Mouse (Mus musculus) midbrain, embryonic 15.5 days (tissue): Measurements from ENCODE around the gene Prelp. TPM values are rescaled to one million over a fixed set of nuclear protein-coding genes. Genes with fewer than 3 reads are reported as not detected.
A peak's percentile ranks its signal among the peaks of the same experiment; 100 is the strongest.

Source experiments
- ATAC-seq: fragments of 200-750 bp; cut with Nextera tagmentation; replicated peaks from 2 replicates; pipeline ENCODE4 v1.8.0; 2017; ENCODE audit warnings: moderate TSS enrichment
- H3K27ac ChIP-seq: fragments of 300-500 bp; sonication (generic); 2 replicates; pipeline ENCODE4 v1.5.1; 2015; ENCODE audit warnings: mild to moderate bottlenecking, inconsistent platforms
- H3K27me3 ChIP-seq: fragments of 300-500 bp; sonication (generic); replicated peaks from 2 replicates; pipeline ENCODE4 v1.6.1; 2015; ENCODE audit warnings: inconsistent platforms
- H3K36me3 ChIP-seq: fragments of 300-500 bp; sonication (generic); replicated peaks from 2 replicates; pipeline ENCODE4 v1.6.1; 2015; ENCODE audit warnings: inconsistent platforms
- H3K4me1 ChIP-seq: fragments of 300-500 bp; sonication (generic); 2 replicates; pipeline ENCODE4 v1.6.1; 2015; ENCODE audit warnings: inconsistent platforms
- H3K4me2 ChIP-seq: fragments of 300-500 bp; sonication (generic); 2 replicates; pipeline ENCODE4 v1.6.1; 2015; ENCODE audit warnings: inconsistent platforms, mild to moderate bottlenecking, moderate library complexity
- H3K4me3 ChIP-seq: fragments of 300-500 bp; sonication (generic); 2 replicates; pipeline ENCODE4 v1.5.1; 2015; ENCODE audit warnings: mild to moderate bottlenecking, inconsistent platforms
- H3K9ac ChIP-seq: fragments of 300-500 bp; sonication (generic); 2 replicates; pipeline ENCODE4 v1.6.1; 2015; ENCODE audit warnings: mild to moderate bottlenecking, inconsistent platforms
- H3K9me3 ChIP-seq: fragments of 300-500 bp; sonication (generic); 2 replicates; pipeline ENCODE4 v1.6.1; 2016; ENCODE audit warnings: inconsistent platforms
- WGBS: fragments of 180-500 bp; shearing (Covaris S2); methylation state at CpG from one replicate; pipeline ENCODE4 v1.1.7; 2015; ENCODE audit warnings: mixed read lengths; 5-methylcytosine and 5-hydroxymethylcytosine counted together
- polyA plus RNA-seq: library from polyadenylated mRNA; unstranded; fragments of >200 nt; fragmentation: Nextera tagmentation; extraction: Ambion mirVana; gene quantifications from 2 replicates; pipeline ENCODE4 v1.2.1, GENCODE M21; 2015

Prelp gene
- polyA plus RNA-seq, 1 experiment from 2014 or later = 8.4 TPM

DNA sequence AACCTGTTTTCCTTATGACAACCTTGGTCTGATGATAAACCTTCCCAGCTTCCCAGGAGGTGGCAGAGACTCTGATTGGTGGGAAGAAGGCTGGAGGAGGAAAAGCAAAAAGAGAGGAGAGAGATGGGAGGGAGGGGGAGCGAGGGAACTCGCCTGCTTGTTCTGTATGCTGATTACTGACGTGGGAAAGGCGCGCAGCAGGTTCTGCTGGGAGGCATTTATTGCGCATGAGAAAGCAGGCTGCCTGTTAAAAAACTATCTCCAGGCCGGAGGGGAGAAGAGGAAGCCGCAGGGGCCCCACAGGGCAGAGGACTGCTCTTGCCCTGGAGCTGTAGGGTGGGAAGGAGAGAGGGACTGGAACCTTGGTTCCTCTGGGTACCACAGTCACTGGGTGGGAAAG is 34.2 kb downstream of the Prelp start:
- Histone ChIP-seq H3K27me3 (no peaks in the 10 kb centered on the region), H3K4me2 (peak overlapping the region; percentile 41), H3K9me3 (no peaks in the 10 kb centered on the region), H3K9ac (no peak overlapping the region), H3K4me1 (peaks cover 43% of the 10 kb centered on the region), H3K36me3 (no peaks in the 10 kb centered on the region), H3K27ac (peak overlapping the region; percentile 66), H3K4me3 (0 out of 2 replicates have a peak overlapping the region, but pooled peaks have one; percentile 8)
- ATAC-seq = peak; percentile 61
- WGBS = 4% methylated on average over 8 of the region's 8 CpGs

DNA sequence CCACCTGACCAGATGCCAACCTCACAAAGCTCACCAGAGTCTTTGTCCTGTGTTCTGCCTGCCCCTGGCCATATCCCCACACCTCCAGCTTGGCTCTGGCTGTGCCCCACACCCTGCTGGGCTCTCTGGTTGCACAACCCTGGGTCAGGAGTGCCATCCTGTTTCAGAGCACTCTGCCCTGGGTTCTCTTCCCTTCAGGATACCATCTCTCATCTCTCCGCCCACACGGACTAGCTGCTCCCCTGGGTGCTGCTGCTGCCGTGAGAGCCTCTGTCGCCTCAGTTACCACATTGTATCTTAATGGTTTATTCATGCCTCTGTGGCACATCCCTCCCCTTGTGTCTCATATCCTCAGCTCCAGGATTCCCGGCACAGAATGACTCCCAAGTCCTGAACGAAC is 34.8 kb downstream of the Prelp start:
- ATAC-seq = peak; percentile 21; the same call in 1 of the 2 replicates

DNA sequence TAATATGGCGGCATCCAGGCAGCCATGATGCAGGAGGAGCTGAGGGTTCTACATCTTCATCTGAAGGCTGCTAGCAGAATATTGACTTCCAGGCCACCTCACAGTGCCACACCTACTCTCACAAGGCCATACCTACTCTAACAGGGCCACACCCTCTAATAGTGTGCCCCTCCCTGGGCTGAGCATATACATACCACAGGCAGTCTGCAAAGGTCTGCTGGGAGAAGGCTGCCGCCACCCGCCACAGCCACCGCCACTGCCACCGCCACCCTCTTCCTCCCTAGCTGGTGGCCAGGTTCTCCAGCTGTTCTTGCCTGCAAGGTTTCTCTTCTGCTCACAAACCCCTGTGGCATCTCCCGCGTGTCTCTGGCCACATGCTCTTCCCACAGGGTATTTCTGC is 35.4 kb downstream of the Prelp start:
- peaks cover 40% of the 10 kb centered on the region for H3K4me1 ChIP-seq
- H3K27me3 ChIP-seq = no peaks in the 10 kb centered on the region
- no peak overlapping the region for H3K9ac ChIP-seq
- no peaks in the 10 kb centered on the region for H3K9me3 ChIP-seq
- no peak overlapping the region for H3K4me3 ChIP-seq
- H3K36me3 ChIP-seq = no peaks in the 10 kb centered on the region
- no peak for ATAC-seq
- H3K4me2 ChIP-seq = no peak overlapping the region
- WGBS = 94% methylated on average over 7 of the region's 7 CpGs
- no peak overlapping the region for H3K27ac ChIP-seq

More for the DNA sequence above, 34.8 kb downstream of the Prelp start:
- Histone ChIP-seq H3K36me3 (no peaks in the 10 kb centered on the region), H3K27me3 (no peaks in the 10 kb centered on the region), H3K9me3 (no peaks in the 10 kb centered on the region), H3K4me2 (peak overlapping the region; percentile 41), H3K9ac (no peak overlapping the region), H3K4me3 (0 out of 2 replicates have a peak overlapping the region, but pooled peaks have one; percentile 8), H3K4me1 (peaks cover 44% of the 10 kb centered on the region), H3K27ac (peak overlapping the region; percentile 66)
- 10% methylated on average over 6 of the region's 6 CpGs for WGBS

DNA sequence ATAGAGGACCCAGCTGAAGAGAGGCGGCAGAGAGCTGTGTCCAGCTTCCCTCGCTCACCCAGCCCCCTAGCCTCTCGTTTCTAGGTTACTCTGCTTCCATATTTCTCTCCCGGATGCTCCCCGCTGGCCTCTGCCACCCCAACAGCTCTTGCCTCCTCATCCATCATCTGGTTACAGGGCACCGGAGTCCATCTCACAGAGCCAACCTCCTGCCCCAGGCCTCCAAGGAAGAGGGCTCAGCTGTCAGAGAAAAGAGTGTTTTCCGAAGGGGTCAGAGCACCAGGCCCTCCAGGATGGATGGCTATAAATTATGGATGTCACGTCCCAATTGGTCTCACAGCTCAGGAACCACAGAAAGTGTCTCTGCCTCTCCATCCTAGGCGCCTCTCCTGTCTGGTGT is 36.5 kb downstream of the Prelp start:
- Histone ChIP-seq H3K4me1 (peaks cover 31% of the 10 kb centered on the region), H3K27me3 (no peaks in the 10 kb centered on the region), H3K9ac (no peak overlapping the region), H3K36me3 (no peaks in the 10 kb centered on the region), H3K9me3 (no peaks in the 10 kb centered on the region), H3K4me3 (no peak overlapping the region), H3K27ac (no peak overlapping the region), H3K4me2 (no peak overlapping the region)
- no peak for ATAC-seq
- 71% methylated on average over 9 of the region's 9 CpGs for WGBS

DNA sequence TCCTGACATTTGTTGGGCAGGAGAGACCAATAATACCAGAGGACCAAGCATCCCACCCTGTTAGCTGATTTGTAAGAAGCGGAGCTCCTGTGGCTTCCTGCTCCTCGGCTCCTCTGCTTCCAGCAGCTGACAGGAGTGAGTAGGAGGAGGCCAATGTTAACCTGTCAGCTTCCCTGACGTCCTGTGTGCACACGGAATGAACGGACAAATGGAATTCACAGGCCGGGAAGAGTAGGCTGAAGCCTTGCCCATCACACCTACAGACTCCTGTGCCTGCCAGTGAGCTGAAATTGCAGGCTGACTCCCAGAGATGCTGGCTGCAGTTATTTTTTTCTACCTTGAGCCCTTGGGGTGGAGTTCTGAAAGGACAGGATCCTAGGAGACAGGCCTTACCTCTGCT is 37.1 kb downstream of the Prelp start:
- no peak for ATAC-seq
- Histone ChIP-seq H3K4me1 (peaks cover 26% of the 10 kb centered on the region), H3K36me3 (no peaks in the 10 kb centered on the region), H3K27me3 (no peaks in the 10 kb centered on the region), H3K4me2 (no peak overlapping the region), H3K27ac (no peak overlapping the region), H3K9me3 (no peaks in the 10 kb centered on the region), H3K4me3 (no peak overlapping the region), H3K9ac (no peak overlapping the region)
- 76% methylated on average over 6 of the region's 6 CpGs for WGBS

DNA sequence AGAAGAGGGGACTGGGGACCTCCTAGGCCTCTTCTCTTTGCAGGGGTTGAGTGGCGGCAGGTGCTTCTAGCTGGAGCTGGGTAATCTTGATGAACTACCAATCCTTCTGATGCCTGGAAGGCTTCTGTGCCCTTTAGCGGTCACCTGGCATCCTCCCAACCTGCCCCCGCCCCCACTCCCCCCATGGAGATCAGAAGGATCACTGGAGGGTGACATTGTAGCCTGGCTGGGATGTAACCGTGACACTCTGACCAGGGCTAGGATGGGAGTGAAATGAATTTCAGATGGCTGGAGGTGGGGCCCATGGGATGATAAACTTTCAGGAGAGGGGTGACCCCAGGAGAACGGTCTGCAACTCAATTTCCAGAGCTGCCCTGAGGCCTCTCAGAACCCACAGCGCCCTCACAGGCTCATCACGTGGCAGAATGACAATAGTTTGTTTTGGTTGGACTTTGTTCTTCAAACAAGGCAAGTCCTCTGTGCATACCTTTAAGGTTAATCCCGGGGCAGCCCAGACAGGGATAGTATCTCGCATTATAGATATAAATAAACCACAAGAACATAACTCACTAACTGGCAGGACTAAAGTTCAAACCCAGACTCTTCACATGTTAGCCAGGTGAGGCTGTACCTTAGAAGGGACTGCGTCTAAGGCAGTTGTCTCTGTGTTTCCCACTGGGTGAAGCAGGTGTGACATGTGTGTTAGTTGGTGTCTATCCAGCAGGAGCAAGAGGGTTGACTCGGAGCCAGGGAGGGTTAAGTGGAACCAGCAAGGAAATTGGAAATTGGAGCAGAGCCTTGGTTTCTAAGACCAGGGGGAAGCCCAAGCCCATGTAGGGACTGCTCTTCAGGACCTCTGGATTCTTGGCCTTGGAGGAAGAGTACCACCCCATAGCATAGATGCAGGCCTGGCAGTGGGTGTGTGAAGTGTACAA is 38.7 kb downstream of the Prelp start:
- Histone ChIP-seq H3K4me1 (peaks cover 21% of the 10 kb centered on the region), H3K9ac (no peak overlapping the region), H3K36me3 (no peaks in the 10 kb centered on the region), H3K27me3 (no peaks in the 10 kb centered on the region), H3K9me3 (no peaks in the 10 kb centered on the region), H3K27ac (no peak overlapping the region), H3K4me2 (no peak overlapping the region), H3K4me3 (no peak overlapping the region)
- ATAC-seq = no peak
- 58% methylated on average over 11 of the region's 11 CpGs for WGBS

DNA sequence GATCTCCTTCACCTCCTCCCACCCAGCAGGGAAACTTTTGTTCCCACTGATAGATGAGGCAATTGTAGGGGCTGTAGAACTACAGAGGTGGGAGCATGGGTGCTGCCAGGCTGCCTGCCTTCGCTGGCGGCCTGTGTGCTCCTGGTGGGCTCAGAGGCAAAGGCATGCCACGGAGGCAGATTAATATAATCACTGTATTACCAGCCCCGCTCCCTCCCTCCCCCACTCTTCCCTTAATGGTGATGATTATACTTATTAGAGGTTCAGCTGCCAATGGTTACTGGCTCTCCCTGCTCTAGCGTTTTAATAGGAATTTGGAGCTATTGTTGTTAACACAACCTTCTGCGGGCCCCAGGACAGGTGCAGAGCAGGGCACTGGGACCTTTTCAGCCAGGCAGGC is 39.4 kb downstream of the Prelp start:
- H3K4me3 ChIP-seq = no peak overlapping the region
- no peak for ATAC-seq
- 40% methylated on average over 6 of the region's 6 CpGs for WGBS
- no peak overlapping the region for H3K4me2 ChIP-seq
- H3K9me3 ChIP-seq = no peaks in the 10 kb centered on the region
- H3K27ac ChIP-seq = no peak overlapping the region
- H3K4me1 ChIP-seq = peaks cover 14% of the 10 kb centered on the region
- no peaks in the 10 kb centered on the region for H3K36me3 ChIP-seq
- no peak overlapping the region for H3K9ac ChIP-seq
- H3K27me3 ChIP-seq = no peaks in the 10 kb centered on the region

DNA sequence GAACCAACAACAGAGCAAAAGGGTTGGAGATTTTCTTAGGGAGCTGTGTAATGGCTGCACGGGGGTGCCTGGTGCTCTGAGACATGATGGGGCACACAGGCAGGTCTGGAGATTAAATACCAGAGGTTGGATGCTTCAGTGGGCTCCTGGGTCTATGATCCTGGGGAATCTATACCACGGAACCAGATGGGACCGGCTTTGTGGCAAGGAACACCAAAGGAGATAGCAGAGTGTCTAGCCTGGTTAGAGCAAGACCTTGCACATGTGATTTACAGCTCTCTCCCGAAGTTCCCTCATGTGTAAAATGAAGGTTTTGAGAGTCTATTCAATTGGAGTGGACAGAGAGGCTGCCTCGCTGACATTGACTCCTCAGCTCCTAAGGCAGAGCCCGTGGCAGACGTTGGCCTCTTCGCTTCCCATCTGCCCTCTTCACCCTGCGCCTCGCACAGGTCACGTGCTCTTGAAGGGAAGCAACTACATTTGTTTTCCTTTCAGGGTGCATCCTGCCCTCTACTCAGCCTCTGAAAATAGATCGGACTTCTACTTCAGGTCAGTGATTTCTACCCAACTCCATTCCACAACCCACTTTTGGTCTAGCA is 42.3 kb downstream of the Prelp start:
- Histone ChIP-seq H3K9ac (no peak overlapping the region), H3K9me3 (no peaks in the 10 kb centered on the region), H3K4me2 (no peak overlapping the region), H3K4me3 (no peak overlapping the region), H3K4me1 (0 out of 2 replicates have a peak, but pooled peaks cover 5% of the 10 kb centered on the region), H3K27ac (no peak overlapping the region), H3K36me3 (no peaks in the 10 kb centered on the region), H3K27me3 (no peaks in the 10 kb centered on the region)
- WGBS = 78% methylated on average over 12 of the region's 12 CpGs
- ATAC-seq = no peak

DNA sequence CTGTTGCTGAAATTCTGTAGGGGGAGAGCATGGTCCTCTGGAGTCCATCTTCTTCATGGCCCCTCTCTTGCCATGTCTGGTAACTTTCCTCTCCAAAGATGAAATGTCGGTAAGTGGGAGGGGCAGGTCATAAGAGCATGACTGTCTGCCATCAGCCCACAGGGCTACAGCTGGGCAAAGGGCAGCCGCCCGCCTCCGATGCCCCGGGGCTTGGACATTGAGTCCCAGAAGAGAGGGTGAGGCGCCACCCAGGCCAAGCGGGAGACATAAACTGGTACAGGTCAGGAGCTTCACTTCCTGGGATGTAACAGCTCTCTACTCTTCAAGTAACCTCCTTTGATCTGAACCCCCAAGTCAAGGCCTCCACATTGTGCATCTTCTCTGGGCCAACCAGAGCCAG is 44.3 kb downstream of the Prelp start:
- Histone ChIP-seq H3K9me3 (no peaks in the 10 kb centered on the region), H3K9ac (no peak overlapping the region), H3K27me3 (no peaks in the 10 kb centered on the region), H3K36me3 (no peaks in the 10 kb centered on the region), H3K4me1 (0 out of 2 replicates have a peak, but pooled peaks cover 3% of the 10 kb centered on the region), H3K4me3 (no peak overlapping the region), H3K27ac (no peak overlapping the region), H3K4me2 (no peak overlapping the region)
- ATAC-seq = no peak
- WGBS = 84% methylated on average over 7 of the region's 7 CpGs

DNA sequence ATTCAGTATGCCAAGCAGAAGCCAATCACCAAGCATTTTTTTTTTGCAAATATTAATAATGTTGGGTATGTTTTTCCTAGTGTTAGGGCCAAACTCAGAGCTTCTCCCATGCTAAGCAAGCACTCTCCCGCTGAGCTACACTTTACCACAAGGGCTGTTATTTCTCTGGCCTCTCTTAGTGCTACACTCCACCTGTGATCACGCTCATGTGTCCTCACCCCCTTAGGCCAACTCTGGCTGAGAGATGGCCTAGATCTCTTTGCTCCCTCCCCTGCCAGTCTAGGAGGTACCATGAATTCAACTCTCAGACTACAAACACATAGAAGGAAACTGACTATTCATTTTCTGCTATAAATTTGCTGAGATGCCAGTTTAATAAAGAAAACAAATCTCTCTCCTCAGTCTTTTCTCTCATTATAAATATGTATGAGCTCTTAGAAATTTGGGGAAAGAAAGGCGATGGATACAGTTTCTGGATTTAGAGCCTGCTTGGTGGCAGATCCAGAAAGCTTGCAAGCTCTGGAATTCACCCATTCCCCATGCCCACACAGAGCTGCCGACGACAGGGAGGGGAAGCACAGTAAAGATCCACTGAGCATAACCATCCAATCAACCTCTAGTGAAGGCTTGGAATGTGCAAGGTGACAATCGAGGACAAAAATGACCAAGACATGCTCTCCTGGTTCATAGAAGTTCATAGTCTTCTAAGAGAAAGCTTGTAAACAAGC is 48.0 kb downstream of the Prelp start:
- H3K27ac ChIP-seq = no peak overlapping the region
- 81% methylated on average over 6 of the region's 6 CpGs for WGBS
- no peak for ATAC-seq
- H3K9me3 ChIP-seq = no peaks in the 10 kb centered on the region
- H3K27me3 ChIP-seq = no peaks in the 10 kb centered on the region
- no peak overlapping the region for H3K9ac ChIP-seq
- H3K4me1 ChIP-seq = no peaks in the 10 kb centered on the region
- no peak overlapping the region for H3K4me2 ChIP-seq
- H3K4me3 ChIP-seq = no peak overlapping the region
- H3K36me3 ChIP-seq = no peaks in the 10 kb centered on the region

DNA sequence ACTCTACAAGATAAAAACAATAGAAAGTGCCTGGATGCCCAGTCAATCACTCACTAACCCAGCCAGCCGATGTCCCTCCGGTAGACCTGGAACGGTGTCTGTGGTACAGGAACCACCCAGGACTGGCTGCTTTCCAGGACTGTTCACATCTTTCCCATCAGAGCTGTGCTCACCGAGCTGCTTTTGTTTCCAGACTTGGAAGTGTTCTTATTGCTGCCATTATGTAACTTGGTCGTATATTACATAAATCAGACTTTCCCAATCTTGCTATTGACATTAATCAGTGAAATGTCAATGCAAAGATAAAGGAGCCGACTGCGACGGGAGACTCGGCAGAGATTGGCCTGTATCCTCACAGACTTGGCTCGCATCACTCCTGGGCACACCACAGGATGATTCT is 50.0 kb downstream of the Prelp start:
- WGBS = 84% methylated on average over 10 of the region's 10 CpGs
- Histone ChIP-seq H3K9ac (no peak overlapping the region), H3K4me2 (no peak overlapping the region), H3K4me3 (no peak overlapping the region), H3K36me3 (no peaks in the 10 kb centered on the region), H3K27me3 (no peaks in the 10 kb centered on the region), H3K4me1 (no peaks in the 10 kb centered on the region), H3K27ac (no peak overlapping the region), H3K9me3 (no peaks in the 10 kb centered on the region)
- no peak for ATAC-seq

DNA sequence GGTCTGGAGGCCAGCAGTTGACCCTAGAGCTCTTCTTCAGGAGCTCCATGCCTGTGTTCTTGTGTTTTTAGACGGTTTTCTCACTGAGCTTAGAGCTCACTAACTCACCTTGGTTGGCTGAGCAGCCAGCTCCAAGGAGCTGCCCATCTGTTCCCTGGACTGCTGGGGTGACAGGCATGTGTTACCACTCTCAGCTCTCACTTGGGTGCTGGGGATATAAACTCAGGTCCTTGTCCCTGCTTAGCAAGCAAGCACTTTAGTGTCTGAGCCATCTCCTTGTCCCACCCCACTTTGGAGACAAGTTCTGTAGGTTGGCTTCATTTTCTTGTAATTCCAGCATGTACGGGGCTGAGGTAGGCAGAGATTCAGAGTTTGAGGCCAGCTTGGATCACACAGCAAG is 52.0 kb downstream of the Prelp start:
- Histone ChIP-seq H3K9ac (no peak overlapping the region), H3K4me2 (no peak overlapping the region), H3K4me1 (no peaks in the 10 kb centered on the region), H3K4me3 (no peak overlapping the region), H3K27me3 (no peaks in the 10 kb centered on the region), H3K36me3 (no peaks in the 10 kb centered on the region), H3K27ac (no peak overlapping the region), H3K9me3 (no peaks in the 10 kb centered on the region)
- 59% methylated on average over 2 of the region's 2 CpGs for WGBS
- ATAC-seq = no peak
